Mouse (Mus musculus): ENCODE results near the gene Fez1. TPM values are rescaled to one million over a fixed set of nuclear protein-coding genes. Genes with fewer than 3 reads are reported as not detected.

The Fez1 gene
- total and polyA plus RNA-seq, 3 experiments: not detected

- no peak overlapping the region for H3K9ac ChIP-seq (ENCODE audit: control insufficient read depth, low read depth, low read length, poor library complexity, severe bottlenecking)
- H3K4me1 ChIP-seq (ENCODE audit: control insufficient read depth in 1 of 2, insufficient read depth in 2 of 2, low read length in 2 of 2): no peaks in the 10 kb centered on the region
- H3K27ac ChIP-seq (ENCODE audit: control insufficient read depth, low read depth, low read length): no peak overlapping the region
- H3K9me3 ChIP-seq (replicated peaks; ENCODE audit: insufficient read depth, low read length): no peaks in the 10 kb centered on the region
- TF ChIP-seq TBP (IDR thresholded peaks at IDR 0.05; ENCODE audit: low read depth, low read length) (no peak), MAX (IDR thresholded peaks at IDR 0.05; ENCODE audit: low read length) (0 out of 2 replicates have a peak, but pooled peaks have one; percentile 25), CTCF (IDR thresholded peaks at IDR 0.05 in 2 of 3, conservative IDR thresholded peaks at IDR 0.05 in 1 of 3; ENCODE audit: control insufficient read depth in 1 of 3, insufficient read depth in 1 of 3, low read depth in 2 of 3, low read length in 3 of 3, poor library complexity in 1 of 3, severe bottlenecking in 1 of 3) (peak in 1 of 3 experiments; percentile 33; a peak in 2 of 6 replicates), SIN3A (IDR thresholded peaks at IDR 0.05; ENCODE audit: low read length) (no peak), TAL1 (IDR thresholded peaks at IDR 0.05; ENCODE audit: low read length) (no peak)
- no peak overlapping the region for H3K4me3 ChIP-seq (ENCODE audit: control insufficient read depth in 1 of 2, insufficient read depth in 1 of 2, low read depth in 2 of 2, low read length in 2 of 2)
- H3K79me2 ChIP-seq (ENCODE audit: control insufficient read depth, insufficient read depth, low read length, poor library complexity): no peaks in the 10 kb centered on the region
- peaks cover 0 to 5% of the 10 kb centered on the region in 2 experiments; a peak in 2 of 4 replicates for H3K27me3 ChIP-seq (ENCODE audit: control insufficient read depth in 1 of 2, insufficient read depth in 2 of 2, low read length in 2 of 2)
- DNase-seq (ENCODE audit: low read depth, low spot score): peak; percentile 45
- H3K36me3 ChIP-seq (ENCODE audit: control insufficient read depth in 1 of 2, insufficient read depth in 2 of 2, low read length in 2 of 2): no peaks in the 10 kb centered on the region
Observed at GRCm38 (mm10) chr9:36814486-36814885, 7.2 kb upstream of the Fez1 start.

DNA sequence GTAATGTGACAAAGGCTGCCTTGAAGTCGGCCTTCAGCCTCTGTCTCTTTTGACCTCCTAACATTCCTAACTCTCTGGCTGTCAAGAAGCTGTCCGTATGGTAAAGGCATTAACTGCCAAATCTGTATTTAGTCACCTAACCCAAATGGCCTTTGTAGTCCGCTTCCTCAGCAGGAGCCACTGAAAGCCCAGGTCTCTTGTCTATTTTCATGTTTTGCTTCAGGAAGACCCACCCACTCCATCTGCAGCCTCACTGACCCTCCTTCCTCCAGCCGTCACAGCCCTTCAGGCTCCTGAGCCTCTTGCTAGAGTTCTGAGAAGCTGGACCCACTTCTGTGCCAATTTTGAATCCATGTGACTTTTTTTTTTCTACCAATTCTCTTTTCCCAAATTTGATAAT is 2.8 kb upstream of the Fez1 start:
- Histone ChIP-seq H3K79me2 (ENCODE audit: control insufficient read depth, insufficient read depth, low read length, poor library complexity) (no peaks in the 10 kb centered on the region), H3K9ac (ENCODE audit: control insufficient read depth, low read depth, low read length, poor library complexity, severe bottlenecking) (no peak overlapping the region), H3K27me3 (ENCODE audit: control insufficient read depth in 1 of 2, insufficient read depth in 2 of 2, low read length in 2 of 2) (peaks cover 0 to 5% of the 10 kb centered on the region in 2 experiments; a peak in 2 of 4 replicates), H3K27ac (ENCODE audit: control insufficient read depth, low read depth, low read length) (no peak overlapping the region), H3K9me3 (replicated peaks; ENCODE audit: insufficient read depth, low read length) (no peaks in the 10 kb centered on the region), H3K36me3 (ENCODE audit: control insufficient read depth in 1 of 2, insufficient read depth in 2 of 2, low read length in 2 of 2) (no peaks in the 10 kb centered on the region), H3K4me1 (ENCODE audit: control insufficient read depth in 1 of 2, insufficient read depth in 2 of 2, low read length in 2 of 2) (no peaks in the 10 kb centered on the region), H3K4me3 (ENCODE audit: control insufficient read depth in 1 of 2, insufficient read depth in 1 of 2, low read depth in 2 of 2, low read length in 2 of 2) (no peak overlapping the region)
- TF ChIP-seq RAD21 (IDR thresholded peaks at IDR 0.05; ENCODE audit: low read depth, low read length): no peak
- TF ChIP-seq USF2 (IDR thresholded peaks at IDR 0.05; ENCODE audit: borderline replicate concordance in 1 of 2, insufficient read depth in 1 of 2, low read depth in 1 of 2, low read length in 2 of 2): no peak
- TF ChIP-seq TAL1 (IDR thresholded peaks at IDR 0.05; ENCODE audit: low read length): no peak
- TF ChIP-seq TBP (IDR thresholded peaks at IDR 0.05; ENCODE audit: low read depth, low read length): no peak
- TF ChIP-seq BHLHE40 (IDR thresholded peaks at IDR 0.05; ENCODE audit: borderline replicate concordance, low read depth, low read length): no peak
- TF ChIP-seq ZKSCAN1 (IDR thresholded peaks at IDR 0.05; ENCODE audit: low read depth, low read length): no peak
- TF ChIP-seq ELF1 (IDR thresholded peaks at IDR 0.05; ENCODE audit: low read depth, low read length): no peak
- no peak for TF ChIP-seq JUND (IDR thresholded peaks at IDR 0.05; ENCODE audit: low read depth, low read length)
- no peak for TF ChIP-seq MAFK (IDR thresholded peaks at IDR 0.05; ENCODE audit: borderline replicate concordance, low read depth, low read length)
- DNase-seq (ENCODE audit: low read depth, low spot score): no peak

DNA sequence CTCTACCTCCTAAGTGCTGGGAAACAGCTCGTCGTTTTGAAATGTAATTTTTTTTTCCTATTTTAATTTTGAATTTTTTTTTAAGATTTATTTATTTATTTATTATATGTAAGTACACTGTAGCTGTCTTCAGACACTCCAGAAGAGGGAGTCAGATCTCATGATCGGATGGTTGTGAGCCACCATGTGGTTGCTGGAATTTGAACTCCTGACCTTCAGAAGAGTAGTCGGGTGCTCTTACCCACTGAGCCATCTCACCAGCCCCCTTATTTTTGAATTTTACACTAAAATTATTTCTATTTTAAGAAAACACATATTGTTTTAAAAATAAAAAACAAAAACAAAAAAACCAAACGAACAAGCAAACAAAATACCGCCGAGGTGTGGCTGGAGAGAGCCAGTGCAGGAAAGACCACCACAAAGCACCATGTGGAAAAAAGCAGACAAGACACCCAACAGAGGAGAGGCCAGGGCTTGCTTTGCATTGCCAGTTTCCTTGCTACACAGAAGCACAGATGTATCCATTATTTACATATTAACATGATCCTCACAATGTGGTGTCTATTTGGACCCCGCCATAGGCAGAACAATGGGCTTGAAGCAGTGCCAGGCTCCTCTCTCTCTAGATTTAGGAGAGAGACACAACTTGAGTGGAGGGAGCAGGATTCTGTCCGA is 558 bp upstream of the Fez1 start:
- Histone ChIP-seq H3K27ac (ENCODE audit: control insufficient read depth, low read depth, low read length) (no peak overlapping the region), H3K4me1 (ENCODE audit: control insufficient read depth in 1 of 2, insufficient read depth in 2 of 2, low read length in 2 of 2) (no peaks in the 10 kb centered on the region), H3K9me3 (replicated peaks; ENCODE audit: insufficient read depth, low read length) (no peaks in the 10 kb centered on the region), H3K27me3 (ENCODE audit: control insufficient read depth in 1 of 2, insufficient read depth in 2 of 2, low read length in 2 of 2) (peaks cover 0 to 5% of the 10 kb centered on the region in 2 experiments; a peak in 2 of 4 replicates), H3K36me3 (ENCODE audit: control insufficient read depth in 1 of 2, insufficient read depth in 2 of 2, low read length in 2 of 2) (no peaks in the 10 kb centered on the region), H3K9ac (ENCODE audit: control insufficient read depth, low read depth, low read length, poor library complexity, severe bottlenecking) (no peak overlapping the region), H3K79me2 (ENCODE audit: control insufficient read depth, insufficient read depth, low read length, poor library complexity) (no peaks in the 10 kb centered on the region), H3K4me3 (ENCODE audit: control insufficient read depth in 1 of 2, insufficient read depth in 1 of 2, low read depth in 2 of 2, low read length in 2 of 2) (no peak overlapping the region)
- DNase-seq (ENCODE audit: low read depth, low spot score): no peak
- TF ChIP-seq ETS1 (IDR thresholded peaks at IDR 0.05; ENCODE audit: low read depth, low read length): no peak
- TF ChIP-seq MYC (IDR thresholded peaks at IDR 0.05; ENCODE audit: low read depth, low read length): no peak
